Mouse (Mus musculus) MEL (cell line): ENCODE measurements around the gene Vstm2a. TPM values are rescaled to one million over a fixed set of nuclear protein-coding genes. Genes with fewer than 3 reads are reported as not detected.

Experiments used
- DNase-seq: peaks from one replicate; pipeline ENCODE4 v3.0.0; 2011; ENCODE audit warnings: low read depth, low spot score
- H3K27ac ChIP-seq: 2 replicates; pipeline ENCODE4 v1.5.1; 2012; ENCODE audit warnings: low read depth, mild to moderate bottlenecking, control low read depth, low read length, moderate library complexity; ENCODE audit not compliant: control insufficient read depth
- H3K27me3 ChIP-seq, 2 experiments: fragments of 150-350 bp in 1 of 2; sonication (generic) in 1 of 2; 2 replicates each; pipeline ENCODE4 v1.6.1; 2012; ENCODE audit warnings: low read length in 2 of 2, mild to moderate bottlenecking in 2 of 2, improper control_type of control experiment in 1 of 2, moderate library complexity in 1 of 2; ENCODE audit not compliant: insufficient read depth in 2 of 2, control insufficient read depth in 1 of 2
- H3K36me3 ChIP-seq, 2 experiments: 2 replicates each; pipeline ENCODE4 v1.6.1; 2012 to 2014; ENCODE audit warnings: low read length in 2 of 2, improper control_type of control experiment in 1 of 2, inconsistent platforms in 1 of 2, mild to moderate bottlenecking in 1 of 2; ENCODE audit not compliant: insufficient read depth in 2 of 2, control insufficient read depth in 1 of 2
- H3K4me1 ChIP-seq, 2 experiments: fragments of 150-350 bp in 1 of 2; sonication (generic) in 1 of 2; 2 replicates each; pipeline ENCODE4 v1.6.1; 2012; ENCODE audit warnings: low read length in 2 of 2, improper control_type of control experiment in 1 of 2, mild to moderate bottlenecking in 1 of 2; ENCODE audit not compliant: insufficient read depth in 2 of 2, control insufficient read depth in 1 of 2
- H3K4me3 ChIP-seq, 2 experiments: fragments of 150-350 bp in 1 of 2; sonication (generic) in 1 of 2; 2 replicates each; pipeline ENCODE4 v1.5.1; 2012; ENCODE audit warnings: low read depth in 2 of 2, low read length in 2 of 2, mild to moderate bottlenecking in 2 of 2, moderate library complexity in 2 of 2, control low read depth in 1 of 2, improper control_type of control experiment in 1 of 2; ENCODE audit not compliant: control insufficient read depth in 1 of 2, insufficient read depth in 1 of 2
- H3K79me2 ChIP-seq: 2 replicates; pipeline ENCODE4 v1.6.1; 2012; ENCODE audit warnings: mild to moderate bottlenecking, low read length, moderate library complexity; ENCODE audit not compliant: control insufficient read depth, poor library complexity, insufficient read depth
- H3K9ac ChIP-seq: 2 replicates; pipeline ENCODE4 v1.6.1; 2012; ENCODE audit warnings: low read depth, mild to moderate bottlenecking, control low read depth, low read length, moderate library complexity; ENCODE audit not compliant: control insufficient read depth, poor library complexity, severe bottlenecking
- H3K9me3 ChIP-seq: fragments of 150-350 bp; sonication (generic); replicated peaks from 2 replicates; pipeline ENCODE4 v1.6.1; 2012; ENCODE audit warnings: mild to moderate bottlenecking, low read length, improper control_type of control experiment, moderate library complexity; ENCODE audit not compliant: insufficient read depth
- BHLHE40 ChIP-seq: IDR thresholded peaks from 2 replicates; pipeline ENCODE4 v1.6.1; 2012; ENCODE audit warnings: low read depth, mild to moderate bottlenecking, inconsistent platforms, low read length, improper control_type of control experiment, borderline replicate concordance
- CHD2 ChIP-seq: IDR thresholded peaks from 2 replicates; pipeline ENCODE4 v1.6.1; 2011; ENCODE audit warnings: low read length, improper control_type of control experiment
- CTCF ChIP-seq, 3 experiments: IDR thresholded peaks in 2 of 3; conservative IDR thresholded peaks in 1 of 3; 2 replicates each; pipeline ENCODE4 v1.5.1; 2011 to 2012; ENCODE audit warnings: low read length in 3 of 3, low read depth in 2 of 3, mild to moderate bottlenecking in 2 of 3, improper control_type of control experiment in 1 of 3, inconsistent platforms in 1 of 3, mixed read lengths in 1 of 3, moderate library complexity in 1 of 3; ENCODE audit not compliant: control insufficient read depth in 1 of 3, insufficient read depth in 1 of 3, poor library complexity in 1 of 3, severe bottlenecking in 1 of 3
- EP300 ChIP-seq, 2 experiments: IDR thresholded peaks; 2 replicates each; pipeline ENCODE4 v1.6.1; 2011; ENCODE audit warnings: improper control_type of control experiment in 2 of 2, low read length in 2 of 2, low read depth in 1 of 2, mild to moderate bottlenecking in 1 of 2
- GABPA ChIP-seq: IDR thresholded peaks from 2 replicates; pipeline ENCODE4 v1.6.1; 2012; ENCODE audit warnings: low read depth, mild to moderate bottlenecking, inconsistent platforms, low read length, improper control_type of control experiment, moderate library complexity
- GATA1 ChIP-seq: IDR thresholded peaks from 2 replicates; pipeline ENCODE4 v1.6.1; 2011; ENCODE audit warnings: low read depth, low read length, improper control_type of control experiment
- JUND ChIP-seq: IDR thresholded peaks from 2 replicates; pipeline ENCODE4 v1.6.1; 2011; ENCODE audit warnings: low read depth, mild to moderate bottlenecking, improper control_type of control experiment, low read length
- KAT2A ChIP-seq: conservative IDR thresholded peaks from 2 replicates; pipeline ENCODE4 v1.6.1; 2012; ENCODE audit warnings: low read depth, low read length, improper control_type of control experiment, inconsistent platforms
- MAX ChIP-seq: IDR thresholded peaks from 2 replicates; pipeline ENCODE4 v1.6.1; 2011; ENCODE audit warnings: low read length, improper control_type of control experiment
- MAZ ChIP-seq: IDR thresholded peaks from 2 replicates; pipeline ENCODE4 v1.6.1; 2012; ENCODE audit warnings: low read depth, mild to moderate bottlenecking, inconsistent platforms, low read length, improper control_type of control experiment
- MEF2A ChIP-seq: IDR thresholded peaks from 2 replicates; pipeline ENCODE4 v1.6.1; 2014; ENCODE audit warnings: low read depth, mild to moderate bottlenecking, inconsistent platforms, low read length, improper control_type of control experiment; ENCODE audit not compliant: poor library complexity, insufficient replicate concordance, severe bottlenecking; ENCODE audit errors: extremely low read depth
- MYB ChIP-seq: IDR thresholded peaks from 2 replicates; pipeline ENCODE4 v1.6.1; 2011; ENCODE audit warnings: mild to moderate bottlenecking, low read depth, low read length, improper control_type of control experiment
- MYC ChIP-seq: IDR thresholded peaks from 2 replicates; pipeline ENCODE4 v1.6.1; 2011; ENCODE audit warnings: low read depth, mild to moderate bottlenecking, low read length, improper control_type of control experiment, moderate library complexity
- NELFE ChIP-seq: IDR thresholded peaks from 2 replicates; pipeline ENCODE4 v1.6.1; 2011; ENCODE audit warnings: low read depth, low read length, improper control_type of control experiment
- POLR2A ChIP-seq, 2 experiments: IDR thresholded peaks; 2 replicates each; pipeline ENCODE4 v1.6.1; 2011 to 2012; ENCODE audit warnings: low read length in 2 of 2, mild to moderate bottlenecking in 2 of 2, control low read depth in 1 of 2, improper control_type of control experiment in 1 of 2, low read depth in 1 of 2, moderate library complexity in 1 of 2; ENCODE audit not compliant: control insufficient read depth in 1 of 2, insufficient read depth in 1 of 2, poor library complexity in 1 of 2
- RCOR1 ChIP-seq: IDR thresholded peaks from 2 replicates; pipeline ENCODE4 v1.6.1; 2012; ENCODE audit warnings: low read depth, mild to moderate bottlenecking, inconsistent platforms, low read length, improper control_type of control experiment
- SMC3 ChIP-seq: IDR thresholded peaks from 2 replicates; pipeline ENCODE4 v1.6.1; 2011; ENCODE audit warnings: low read depth, low read length, improper control_type of control experiment
- TBP ChIP-seq: IDR thresholded peaks from 2 replicates; pipeline ENCODE4 v1.8.0; 2011; ENCODE audit warnings: low read depth, low read length, improper control_type of control experiment
- ZKSCAN1 ChIP-seq: IDR thresholded peaks from 2 replicates; pipeline ENCODE4 v1.6.1; 2012; ENCODE audit warnings: low read depth, mild to moderate bottlenecking, inconsistent platforms, low read length, improper control_type of control experiment, moderate library complexity
- ZNF384 ChIP-seq: IDR thresholded peaks from 2 replicates; pipeline ENCODE4 v1.6.1; 2012; ENCODE audit warnings: low read depth, mild to moderate bottlenecking, inconsistent platforms, low read length, improper control_type of control experiment
- polyA plus RNA-seq, 2 experiments: library from polyadenylated mRNA; stranded (reverse) in 1 of 2; unstranded in 1 of 2; fragments of >175 nt in 1 of 2; fragments of >200 nt in 1 of 2; gene quantifications; 2 replicates each; pipeline versions ENCODE4 v1.2.1 to v1.2.4; 2012; ENCODE audit warnings: low replicate concordance in 2 of 2, low read depth in 1 of 2; ENCODE audit not compliant: insufficient read length in 2 of 2, insufficient read depth in 1 of 2, missing spikeins in 1 of 2
- total RNA-seq: library from RNA; depleted of rRNA; stranded (reverse); fragments of 300-350 nt; gene quantifications from 2 replicates; pipeline ENCODE4 v1.2.3, GENCODE M21; 2012

The Vstm2a gene
- total and polyA plus RNA-seq, 3 experiments, result not detected

DNA sequence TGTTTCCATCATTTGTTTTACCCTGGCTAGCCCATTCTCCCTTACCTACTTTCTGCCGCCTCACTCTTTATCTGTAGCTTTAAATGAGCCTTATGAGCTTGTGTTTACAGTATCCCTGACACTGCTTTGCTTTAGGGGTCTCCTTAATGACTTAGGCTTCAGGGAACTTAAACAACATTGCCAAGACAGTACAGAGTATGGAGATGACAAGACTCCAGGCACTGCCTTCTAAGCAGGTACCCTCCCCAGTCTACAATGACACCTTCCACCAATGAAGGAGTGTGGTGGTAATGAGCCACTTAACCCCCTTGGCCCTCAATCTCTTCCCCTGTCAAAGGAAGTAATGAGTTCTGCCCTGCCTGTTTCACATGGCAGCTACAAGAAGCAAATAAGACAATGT is 42.4 kb downstream of the Vstm2a start:
- Histone ChIP-seq H3K9ac (no peak overlapping the region), H3K36me3 (no peaks in the 10 kb centered on the region), H3K79me2 (no peaks in the 10 kb centered on the region), H3K27me3 (no peaks in the 10 kb centered on the region), H3K4me3 (no peak overlapping the region), H3K9me3 (no peaks in the 10 kb centered on the region), H3K27ac (no peak overlapping the region), H3K4me1 (no peaks in the 10 kb centered on the region)
- no peak for DNase-seq
- no peak for TF ChIP-seq EP300 (IDR thresholded peaks at IDR 0.05; ENCODE audit: low read depth in 1 of 2, low read length in 2 of 2)
- TF ChIP-seq BHLHE40, result no peak
- TF ChIP-seq NELFE, result no peak
- TF ChIP-seq GABPA, result no peak
- no peak for TF ChIP-seq CTCF (IDR thresholded peaks at IDR 0.05 in 2 of 3, conservative IDR thresholded peaks at IDR 0.05 in 1 of 3; ENCODE audit: control insufficient read depth in 1 of 3, insufficient read depth in 1 of 3, low read depth in 2 of 3, low read length in 3 of 3, poor library complexity in 1 of 3, severe bottlenecking in 1 of 3)

GRCm38 (mm10) chr11:16300709-16301108 is 43.2 kb downstream of the Vstm2a start:
- Histone ChIP-seq H3K4me1 (no peaks in the 10 kb centered on the region), H3K27ac (no peak overlapping the region), H3K27me3 (no peaks in the 10 kb centered on the region), H3K9me3 (no peaks in the 10 kb centered on the region), H3K9ac (no peak overlapping the region), H3K36me3 (no peaks in the 10 kb centered on the region), H3K79me2 (no peaks in the 10 kb centered on the region)
- DNase-seq, result no peak
- TF ChIP-seq MEF2A (no peak), CTCF (IDR thresholded peaks at IDR 0.05 in 2 of 3, conservative IDR thresholded peaks at IDR 0.05 in 1 of 3; ENCODE audit: control insufficient read depth in 1 of 3, insufficient read depth in 1 of 3, low read depth in 2 of 3, low read length in 3 of 3, poor library complexity in 1 of 3, severe bottlenecking in 1 of 3) (no peak), ZKSCAN1 (no peak), SMC3 (no peak), MAX (no peak), ZNF384 (no peak), CHD2 (no peak), TBP (no peak), KAT2A (no peak), RCOR1 (no peak), POLR2A (IDR thresholded peaks at IDR 0.05; ENCODE audit: control insufficient read depth in 1 of 2, insufficient read depth in 1 of 2, low read depth in 1 of 2, low read length in 2 of 2, poor library complexity in 1 of 2) (no peak), GATA1 (no peak), MYC (no peak), MYB (no peak), JUND (no peak), MAZ (no peak)
- TF ChIP-seq, all 39 proteins: peak for 0
- no peak overlapping the region for H3K4me3 ChIP-seq
